Mouse (Mus musculus) kidney, adult 2 months (tissue): Measurements from ENCODE around the gene Rrad.

ENCODE experiments used
- CTCF ChIP-seq: fragments of 200-500 bp; conservative IDR thresholded peaks from 2 replicates; pipeline ENCODE4 v1.5.1; 2011; ENCODE audit warnings: low read depth, mild to moderate bottlenecking, control low read depth, low read length, moderate library complexity, mixed read lengths; ENCODE audit not compliant: insufficient read depth, insufficient read length
- POLR2A ChIP-seq: fragments of 200-500 bp; IDR thresholded peaks from one replicate; pipeline ENCODE4 v1.6.1; 2011; ENCODE audit warnings: low read depth, low read length, control low read depth

DNA sequence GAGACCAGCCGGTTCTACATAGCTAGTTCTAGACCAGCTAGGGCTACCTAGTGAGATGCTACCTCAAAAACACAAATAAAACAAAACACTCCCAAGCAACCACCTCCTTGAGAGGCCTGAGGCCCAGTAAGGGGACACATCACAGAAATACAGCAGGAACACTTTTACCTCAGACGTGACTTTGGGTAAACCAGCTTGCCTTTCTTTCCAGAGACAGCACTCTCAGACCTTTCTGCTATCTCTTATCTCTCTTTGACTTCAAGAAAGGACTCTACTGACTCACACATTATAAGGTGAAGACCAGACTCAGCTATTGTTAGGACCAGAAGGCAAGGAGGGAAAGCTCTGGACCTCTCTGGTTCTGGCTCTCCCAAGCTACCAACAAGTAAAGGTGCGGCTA, 40.8 kb downstream of the Rrad start:
- TF ChIP-seq POLR2A (no peak), CTCF (no peak)
